Mouse (Mus musculus): ENCODE results near the gene B4galt5.

GRCm38 (mm10) chr2:167376160-167376564 lies 27.2 kb upstream of the B4galt5 start:
- TF ChIP-seq CTCF (IDR thresholded peaks at IDR 0.05; ENCODE audit: low read depth, low read length), result no peak
- no peak for TF ChIP-seq POLR2A (IDR thresholded peaks at IDR 0.05; ENCODE audit: insufficient read depth, low read length)

All from ES-Bruce4 (cell line).